Mouse (Mus musculus): Measurements from ENCODE around the gene Hsd17b14. TPM values are rescaled to one million over a fixed set of nuclear protein-coding genes. Genes with fewer than 3 reads are reported as not detected.

Hsd17b14 gene
- polyA plus RNA-seq, 1 experiment from 2014 or later, result 0.92 TPM

DNA sequence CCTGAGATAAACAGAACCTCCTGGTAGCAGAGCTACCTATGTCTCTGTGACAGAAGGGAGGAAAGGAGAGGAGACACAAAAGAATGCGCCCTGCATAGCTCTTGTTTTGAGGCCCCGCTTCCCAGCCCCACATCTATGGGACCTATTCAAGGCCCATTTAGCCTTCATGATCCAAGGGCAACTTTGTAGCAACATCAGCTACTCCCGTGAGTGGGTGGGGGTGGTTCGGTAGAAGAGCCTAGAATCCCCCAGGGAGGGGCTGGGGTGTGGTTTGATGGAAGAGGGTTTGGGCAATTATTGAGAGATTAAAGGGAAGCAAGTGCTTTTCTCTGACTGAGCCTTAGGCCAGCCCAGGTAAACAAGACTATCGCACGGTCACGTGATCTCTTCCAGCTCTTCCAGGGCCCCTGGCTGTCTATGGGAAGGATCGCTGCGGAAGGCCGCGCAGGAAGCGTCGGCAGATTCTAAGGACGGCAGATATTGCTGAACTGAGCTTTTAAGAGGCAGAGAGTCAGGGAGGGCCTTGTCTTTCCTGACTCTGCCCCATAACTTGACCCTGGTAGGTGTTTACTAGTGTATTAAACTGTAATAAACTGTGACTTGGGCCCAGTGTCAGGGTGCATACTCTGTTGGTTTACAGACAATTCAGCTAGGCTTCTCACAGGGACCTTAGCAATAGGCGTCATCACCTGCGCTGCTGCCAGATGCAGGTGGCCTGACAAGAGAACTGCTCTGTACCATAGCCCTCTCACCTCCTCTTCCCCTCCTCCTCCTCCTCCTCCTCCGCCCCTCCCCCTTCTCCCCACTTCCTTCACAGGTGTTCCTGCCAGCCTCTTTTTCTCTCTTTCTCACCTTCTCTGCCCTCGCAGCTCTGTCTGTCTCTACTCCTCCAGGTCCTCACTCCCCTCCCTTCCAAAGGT is 44.5 kb downstream of the Hsd17b14 start:
- no peak overlapping the region for H3K4me3 ChIP-seq
- no peak overlapping the region for H3K27ac ChIP-seq (replicated peaks)
- WGBS, result 42% methylated on average over 18 of the region's 18 CpGs
- no peaks in the 10 kb centered on the region for H3K9me3 ChIP-seq
- H3K4me1 ChIP-seq, result peaks cover 10% of the 10 kb centered on the region
- no peaks in the 10 kb centered on the region for H3K27me3 ChIP-seq (replicated peaks; ENCODE audit: low read depth, poor library complexity, severe bottlenecking)
- no peaks in the 10 kb centered on the region for H3K36me3 ChIP-seq (replicated peaks)
- no peak for DNase-seq (ENCODE audit: low spot score)

DNA sequence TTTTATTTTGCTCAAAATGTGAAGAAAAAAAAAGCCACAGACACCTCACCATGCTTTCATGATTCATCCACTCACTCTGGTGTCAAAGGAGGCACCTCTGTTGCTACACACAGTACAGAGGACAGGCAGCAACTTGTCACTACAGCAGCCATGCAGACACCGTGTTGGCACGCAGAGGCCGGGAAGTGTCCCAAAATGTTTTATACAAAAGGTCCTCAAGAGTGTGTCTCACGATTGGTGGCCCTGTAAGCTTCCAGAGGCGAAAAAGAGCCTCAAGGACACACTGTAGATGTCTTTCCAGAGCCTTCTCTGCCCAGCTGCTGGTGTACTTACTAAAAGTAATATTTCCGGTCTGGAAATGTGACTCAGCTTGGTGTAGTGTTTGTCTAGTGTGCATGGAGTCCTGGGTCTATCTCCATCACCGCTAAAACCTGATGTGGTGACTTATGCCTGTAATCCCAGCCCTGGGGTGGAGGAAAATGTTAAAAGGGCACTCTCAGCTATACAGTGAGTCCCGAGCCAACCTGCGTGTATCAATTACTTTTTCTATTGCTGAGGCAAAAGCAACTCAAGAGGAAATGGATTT is 51.1 kb downstream of the Hsd17b14 start:
- no peaks in the 10 kb centered on the region for H3K27me3 ChIP-seq (replicated peaks; ENCODE audit: low read depth, poor library complexity, severe bottlenecking)
- H3K4me3 ChIP-seq, result no peak overlapping the region
- no peak for DNase-seq (ENCODE audit: low spot score)
- H3K36me3 ChIP-seq (replicated peaks), result no peaks in the 10 kb centered on the region
- 83% methylated on average over 9 of the region's 9 CpGs for WGBS
- no peaks in the 10 kb centered on the region for H3K4me1 ChIP-seq
- no peaks in the 10 kb centered on the region for H3K9me3 ChIP-seq
- no peak overlapping the region for H3K27ac ChIP-seq (replicated peaks)

DNA sequence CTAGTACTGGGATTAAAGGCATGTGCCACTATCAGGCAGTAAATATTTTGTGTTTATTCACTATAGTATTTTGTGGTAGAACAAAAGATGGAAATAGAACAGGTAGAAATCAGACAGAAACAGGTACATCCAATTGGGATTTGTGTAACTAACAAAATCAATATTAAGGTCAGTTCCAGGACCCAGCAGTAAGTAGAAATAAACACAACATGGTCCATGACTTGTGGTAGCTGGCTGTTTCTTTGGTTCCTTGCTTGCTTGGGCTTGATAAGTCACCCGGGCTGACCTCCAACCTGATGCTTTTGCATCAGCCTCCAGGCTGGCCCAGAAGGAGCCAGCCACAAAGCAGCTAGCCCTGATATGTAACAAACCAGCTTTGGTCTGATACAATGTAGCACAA is 54.8 kb downstream of the Hsd17b14 start:
- no peak overlapping the region for H3K27ac ChIP-seq (replicated peaks)
- peaks cover 5% of the 10 kb centered on the region; the same call in 1 of the 2 replicates for H3K27me3 ChIP-seq (replicated peaks; ENCODE audit: low read depth, poor library complexity, severe bottlenecking)
- H3K36me3 ChIP-seq (replicated peaks), result no peaks in the 10 kb centered on the region
- no peaks in the 10 kb centered on the region for H3K4me1 ChIP-seq
- WGBS, result 83% methylated on average over 1 of the region's 1 CpGs
- no peaks in the 10 kb centered on the region for H3K9me3 ChIP-seq
- H3K4me3 ChIP-seq, result no peak overlapping the region
- no peak for DNase-seq (ENCODE audit: low spot score)

DNA sequence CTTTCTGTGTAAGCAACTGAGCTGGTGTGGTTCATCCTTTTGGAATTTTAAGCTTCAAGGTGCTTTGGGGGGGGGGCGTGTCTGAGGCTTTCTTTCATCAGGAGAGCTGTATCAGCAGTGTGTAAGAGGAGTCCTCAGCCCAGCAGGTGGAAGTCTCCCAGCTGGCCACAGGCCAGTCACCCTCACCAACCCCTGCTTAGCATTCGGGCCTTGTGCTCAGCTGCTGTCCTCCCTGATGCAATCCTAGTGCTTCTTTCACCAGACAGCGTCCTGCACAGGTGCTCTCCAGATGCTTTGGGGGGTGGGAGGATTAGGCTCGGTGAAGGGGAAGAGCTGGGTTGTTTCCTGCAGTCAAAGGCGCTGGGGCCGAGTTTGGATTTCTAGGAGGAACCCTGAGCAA is 61.6 kb downstream of the Hsd17b14 start:
- no peak for DNase-seq (ENCODE audit: low spot score)
- 13% methylated on average over 6 of the region's 6 CpGs for WGBS
- Histone ChIP-seq H3K27me3 (replicated peaks; ENCODE audit: low read depth, poor library complexity, severe bottlenecking) (peaks cover 66% of the 10 kb centered on the region), H3K4me1 (peaks cover 21% of the 10 kb centered on the region), H3K27ac (replicated peaks) (no peak overlapping the region), H3K4me3 (no peak overlapping the region), H3K9me3 (no peaks in the 10 kb centered on the region), H3K36me3 (replicated peaks) (no peaks in the 10 kb centered on the region)

DNA sequence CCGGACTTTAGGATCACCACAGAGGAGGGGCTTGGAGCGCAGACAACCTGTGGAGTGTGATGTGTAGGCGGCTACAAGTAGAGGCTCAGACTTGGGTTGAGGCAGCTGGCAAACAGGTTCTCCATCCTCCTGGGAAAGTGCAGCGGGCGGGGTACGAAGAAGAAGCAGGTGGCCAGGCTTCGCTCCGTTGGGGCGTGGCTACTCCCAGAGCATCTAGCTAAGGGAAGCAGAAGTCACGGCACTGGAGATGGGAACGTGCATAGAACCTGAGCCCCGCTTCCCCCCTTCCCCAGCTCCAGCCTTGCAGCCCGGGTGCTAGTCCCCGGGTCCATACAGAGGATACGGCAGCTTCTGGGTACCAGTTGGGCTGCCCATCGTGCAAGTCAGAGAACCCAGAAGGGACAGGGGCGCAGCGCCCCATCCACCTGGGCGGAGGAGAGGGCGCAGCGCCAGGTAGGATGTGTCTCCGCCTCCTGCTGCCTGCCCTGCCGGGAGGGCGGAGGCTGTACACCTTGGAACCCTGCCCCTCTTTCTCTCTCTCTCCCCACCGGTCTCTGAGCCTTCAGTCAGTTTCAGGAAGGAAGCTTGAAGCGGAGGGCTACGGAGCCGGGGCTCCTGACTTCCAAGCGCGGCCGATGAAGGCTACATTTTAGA is 62.5 kb downstream of the Hsd17b14 start, which contains the start of gene Fut1:
TSS of gene Fut1 (plus strand) at position 248 of the 654 bp plus-strand sequence.
- Histone ChIP-seq H3K27ac (replicated peaks) (0 out of 2 replicates have a peak within 1 kb of the TSS, but pooled peaks have one; percentile 44), H3K4me1 (peaks cover 21% of the 10 kb centered on the region), H3K4me3 (peak within 1 kb of the TSS; percentile 45), H3K27me3 (replicated peaks; ENCODE audit: low read depth, poor library complexity, severe bottlenecking) (peaks cover 66% of the 10 kb centered on the region), H3K9me3 (no peaks in the 10 kb centered on the region), H3K36me3 (replicated peaks) (no peaks in the 10 kb centered on the region)
- DNase-seq (ENCODE audit: low spot score), result peak; percentile 54
- WGBS, result 6% methylated on average over 31 of the region's 31 CpGs

Other genes starting within 250 kb of the Hsd17b14 start
- 10.6 and 11.3 TPM in 2 replicates for gene Trpm4, start 221.1 kb upstream of the Hsd17b14 start, polyA plus RNA-seq (2016; fragmentation: Nextera tagmentation; extraction: Ambion mirVana)
- 0.31 and 0.64 TPM in 2 replicates for gene Hrc, start 219.6 kb upstream of the Hsd17b14 start, polyA plus RNA-seq (2016; fragmentation: Nextera tagmentation; extraction: Ambion mirVana)
- gene Ppfia3, start 187.9 kb upstream of the Hsd17b14 start, polyA plus RNA-seq (2016; fragmentation: Nextera tagmentation; extraction: Ambion mirVana), result 5.8 and 7.1 TPM in 2 replicates
- 0.24 and 1.2 TPM in 2 replicates for gene Lin7b, start 184.3 kb upstream of the Hsd17b14 start, polyA plus RNA-seq (2016; fragmentation: Nextera tagmentation; extraction: Ambion mirVana)
- gene Snrnp70, start 159.2 kb upstream of the Hsd17b14 start, polyA plus RNA-seq (2016; fragmentation: Nextera tagmentation; extraction: Ambion mirVana), result 285 and 287 TPM in 2 replicates
- gene Kcna7, start 149.2 kb upstream of the Hsd17b14 start, polyA plus RNA-seq (2016; fragmentation: Nextera tagmentation; extraction: Ambion mirVana), result 0.06 TPM in 1 of 2 replicates, not detected in the other
- gene Ntf5, start 141.2 kb upstream of the Hsd17b14 start, polyA plus RNA-seq (2016; fragmentation: Nextera tagmentation; extraction: Ambion mirVana), result 2.8 TPM in 2 replicates
- 0.24 and 0.70 TPM in 2 replicates for gene Lhb, start 134.1 kb upstream of the Hsd17b14 start, polyA plus RNA-seq (2016; fragmentation: Nextera tagmentation; extraction: Ambion mirVana)
- 44.2 and 45.5 TPM in 2 replicates for gene Gys1, start 120.0 kb upstream of the Hsd17b14 start, polyA plus RNA-seq (2016; fragmentation: Nextera tagmentation; extraction: Ambion mirVana)
- gene Ruvbl2, start 116.8 kb upstream of the Hsd17b14 start, polyA plus RNA-seq (2016; fragmentation: Nextera tagmentation; extraction: Ambion mirVana), result 227 TPM in 2 replicates
- gene Ftl1, start 95.0 kb upstream of the Hsd17b14 start, polyA plus RNA-seq (2016; fragmentation: Nextera tagmentation; extraction: Ambion mirVana), result 5,460 and 5,734 TPM in 2 replicates
- gene Bax, start 88.0 kb upstream of the Hsd17b14 start, polyA plus RNA-seq (2016; fragmentation: Nextera tagmentation; extraction: Ambion mirVana), result 243 and 247 TPM in 2 replicates
- 0.93 and 1.4 TPM in 2 replicates for gene Tulp2, start 73.0 kb upstream of the Hsd17b14 start, polyA plus RNA-seq (2016; fragmentation: Nextera tagmentation; extraction: Ambion mirVana)
- gene Gm45808, start 68.1 kb upstream of the Hsd17b14 start, polyA plus RNA-seq (2016; fragmentation: Nextera tagmentation; extraction: Ambion mirVana), result not detected in 2 replicates
- 5.7 and 7.4 TPM in 2 replicates for gene Dhdh, start 66.1 kb upstream of the Hsd17b14 start, polyA plus RNA-seq (2016; fragmentation: Nextera tagmentation; extraction: Ambion mirVana)
- gene Nucb1, start 44.5 kb upstream of the Hsd17b14 start, polyA plus RNA-seq (2016; fragmentation: Nextera tagmentation; extraction: Ambion mirVana), result 115 and 123 TPM in 2 replicates
- 18.6 and 21.6 TPM in 2 replicates for gene Ppp1r15a, start 28.6 kb upstream of the Hsd17b14 start, polyA plus RNA-seq (2016; fragmentation: Nextera tagmentation; extraction: Ambion mirVana)
- 1.9 and 2.3 TPM in 2 replicates for gene Plekha4, start 28.6 kb upstream of the Hsd17b14 start, polyA plus RNA-seq (2016; fragmentation: Nextera tagmentation; extraction: Ambion mirVana)
- 51.1 and 51.9 TPM in 2 replicates for gene Bcat2, start 15.3 kb downstream of the Hsd17b14 start, polyA plus RNA-seq (2016; fragmentation: Nextera tagmentation; extraction: Ambion mirVana)
- gene Fgf21, start 60.6 kb downstream of the Hsd17b14 start, polyA plus RNA-seq (2016; fragmentation: Nextera tagmentation; extraction: Ambion mirVana), result not detected in 2 replicates
- gene Fut1, start 62.4 kb downstream of the Hsd17b14 start, polyA plus RNA-seq (2016; fragmentation: Nextera tagmentation; extraction: Ambion mirVana), result 0.07 and 0.44 TPM in 2 replicates
- gene Izumo1, start 66.9 kb downstream of the Hsd17b14 start, polyA plus RNA-seq (2016; fragmentation: Nextera tagmentation; extraction: Ambion mirVana), result 0.07 and 0.10 TPM in 2 replicates
- 6.5 and 6.8 TPM in 2 replicates for gene Rasip1, start 72.6 kb downstream of the Hsd17b14 start, polyA plus RNA-seq (2016; fragmentation: Nextera tagmentation; extraction: Ambion mirVana)
- gene Mamstr, start 85.1 kb downstream of the Hsd17b14 start, polyA plus RNA-seq (2016; fragmentation: Nextera tagmentation; extraction: Ambion mirVana), result 1.3 and 3.1 TPM in 2 replicates
- 0.07 and 0.16 TPM in 2 replicates for gene Fut2, start 111.5 kb downstream of the Hsd17b14 start, polyA plus RNA-seq (2016; fragmentation: Nextera tagmentation; extraction: Ambion mirVana)
- 0.28 and 0.42 TPM in 2 replicates for gene Ntn5, start 129.1 kb downstream of the Hsd17b14 start, polyA plus RNA-seq (2016; fragmentation: Nextera tagmentation; extraction: Ambion mirVana)
- 0.55 and 0.64 TPM in 2 replicates for gene Sec1, start 139.5 kb downstream of the Hsd17b14 start, polyA plus RNA-seq (2016; fragmentation: Nextera tagmentation; extraction: Ambion mirVana)
- gene Car11, start 144.9 kb downstream of the Hsd17b14 start, polyA plus RNA-seq (2016; fragmentation: Nextera tagmentation; extraction: Ambion mirVana), result 8.5 and 9.1 TPM in 2 replicates
- gene Dbp, start 150.2 kb downstream of the Hsd17b14 start, polyA plus RNA-seq (2016; fragmentation: Nextera tagmentation; extraction: Ambion mirVana), result 3.6 and 4.3 TPM in 2 replicates
- 1,168 and 1,206 TPM in 2 replicates for gene Rpl18, start 160.6 kb downstream of the Hsd17b14 start, polyA plus RNA-seq (2016; fragmentation: Nextera tagmentation; extraction: Ambion mirVana)
- 41.5 and 42.1 TPM in 2 replicates for gene Sphk2, start 163.1 kb downstream of the Hsd17b14 start, polyA plus RNA-seq (2016; fragmentation: Nextera tagmentation; extraction: Ambion mirVana)
- 1.8 and 2.2 TPM in 2 replicates for gene Fam83e, start 166.3 kb downstream of the Hsd17b14 start, polyA plus RNA-seq (2016; fragmentation: Nextera tagmentation; extraction: Ambion mirVana)
- gene Spaca4, start 170.9 kb downstream of the Hsd17b14 start, polyA plus RNA-seq (2016; fragmentation: Nextera tagmentation; extraction: Ambion mirVana), result 0.22 TPM in 1 of 2 replicates, not detected in the other
- 2.1 and 3.0 TPM in 2 replicates for gene Lmtk3, start 228.8 kb downstream of the Hsd17b14 start, polyA plus RNA-seq (2016; fragmentation: Nextera tagmentation; extraction: Ambion mirVana)
- gene Sult2b1, start 229.8 kb downstream of the Hsd17b14 start, polyA plus RNA-seq (2016; fragmentation: Nextera tagmentation; extraction: Ambion mirVana), result 1.6 and 1.7 TPM in 2 replicates